ENCODE assay signal across 11 mouse cellular contexts in genomic region chr7:80152152-80152551, GRCm38 (mm10). TPM values are rescaled to one million over a fixed set of nuclear protein-coding genes. Genes with fewer than 3 reads are reported as not detected.
DNase-seq lines count a peak whose midpoint lies in the region; ATAC-seq and TF ChIP-seq lines count a peak whose summit lies in the region.
"Had no signal": no experiment of that assay in that cellular context is flagged by ENCODE, and none has a peak within 500 bp of the region (broad histone marks: within the 10 kb centered on the region; RNA-seq: fewer than 3 reads in every experiment).

No protein-coding gene starts in this region.

- no peak overlapping the region for H3K9ac ChIP-seq in heart, postnatal 0 days (replicated peaks; ENCODE audit: low read depth, low read length)
- H3K9ac ChIP-seq: embryonic facial prominence, embryonic 13.5 days; heart, embryonic 13.5 days; lung, embryonic 15.5 days had no signal

- peak; percentile 37 for TF ChIP-seq CTCF in heart, postnatal 0 days (IDR thresholded peaks at IDR 0.05; ENCODE audit: low read depth)
- peak; percentile 53; the same call in 1 of the 2 replicates for TF ChIP-seq CTCF in small intestine, adult 2 months (IDR thresholded peaks at IDR 0.05; ENCODE audit: extremely low read depth, insufficient read length, insufficient replicate concordance, low read depth, low read length)

- no peak overlapping the region for H3K27ac ChIP-seq in heart, postnatal 0 days (ENCODE audit: low read depth)
- H3K27ac ChIP-seq in small intestine, adult 2 months (ENCODE audit: insufficient read depth, low read depth, low read length), result no peak overlapping the region
- H3K27ac ChIP-seq: embryonic facial prominence, embryonic 13.5 days; heart, embryonic 13.5 days; lung, embryonic 15.5 days had no signal

- H3K4me3 ChIP-seq in heart, postnatal 0 days (ENCODE audit: low read depth, low read length), result no peak overlapping the region
- no peak overlapping the region for H3K4me3 ChIP-seq in small intestine, adult 2 months (ENCODE audit: low read depth, low read length)
- H3K4me3 ChIP-seq: embryonic facial prominence, embryonic 13.5 days; heart, embryonic 13.5 days; lung, embryonic 15.5 days had no signal

- H3K4me1 ChIP-seq in heart, postnatal 0 days (ENCODE audit: control insufficient read depth, insufficient read depth), result peaks cover 4% of the 10 kb centered on the region; the same call in 1 of the 2 replicates
- H3K4me1 ChIP-seq in small intestine, adult 2 months (ENCODE audit: control insufficient read depth, insufficient read depth, insufficient read length, low read length), result 0 out of 2 replicates have a peak, but pooled peaks cover 3% of the 10 kb centered on the region

- WGBS in heart, postnatal 0 days, result 65% methylated on average over 6 of the region's 6 CpGs
- WGBS in small intestine, adult 2 months, result 73% methylated on average over 6 of the region's 6 CpGs

- H3K4me2 ChIP-seq in heart, postnatal 0 days (ENCODE audit: low read depth, low read length), result no peak overlapping the region
- H3K4me2 ChIP-seq: embryonic facial prominence, embryonic 13.5 days; heart, embryonic 13.5 days; lung, embryonic 15.5 days had no signal

- no peak for ATAC-seq in heart, postnatal 0 days (ENCODE audit: insufficient read depth, low read depth)

- H3K9me3 ChIP-seq in heart, postnatal 0 days (replicated peaks; ENCODE audit: control insufficient read depth, low read length), result no peaks in the 10 kb centered on the region
- H3K9me3 ChIP-seq: embryonic facial prominence, embryonic 13.5 days; heart, embryonic 13.5 days; lung, embryonic 15.5 days had no signal

- no peaks in the 10 kb centered on the region for H3K36me3 ChIP-seq in heart, postnatal 0 days (replicated peaks; ENCODE audit: control insufficient read depth, insufficient read depth, low read length)
- H3K36me3 ChIP-seq in small intestine, adult 2 months (ENCODE audit: control insufficient read depth, insufficient read depth, low read length), result no peaks in the 10 kb centered on the region
- H3K36me3 ChIP-seq: embryonic facial prominence, embryonic 13.5 days; heart, embryonic 13.5 days; lung, embryonic 15.5 days had no signal

- no peak for TF ChIP-seq EP300 in heart, postnatal 0 days (IDR thresholded peaks at IDR 0.05; ENCODE audit: low read depth)

- DNase-seq in heart, postnatal 0 days (ENCODE audit: low spot score), result no peak
- no peak for DNase-seq in heart, adult 9 months (ENCODE audit: low spot score in 2 of 2)
- DNase-seq in retina, embryonic 14.5 days (ENCODE audit: low spot score), result peak; percentile 33
- DNase-seq in retina, postnatal 1 day, result no peak
- DNase-seq in ZHBTc4 (ENCODE audit: low read depth, low spot score), result peak; percentile 94
- DNase-seq in kidney, postnatal 10 days, result no peak
- DNase-seq in right cerebral cortex, postnatal 36 days (ENCODE audit: low spot score in 2 of 2), result no peak

- TF ChIP-seq POLR2A in small intestine, adult 2 months (IDR thresholded peaks at IDR 0.05; ENCODE audit: low read depth, low read length), result no peak

- H3K27me3 ChIP-seq in heart, postnatal 0 days (ENCODE audit: control insufficient read depth, insufficient read depth, low read length), result no peaks in the 10 kb centered on the region
- H3K27me3 ChIP-seq in small intestine, adult 2 months (ENCODE audit: control insufficient read depth, insufficient read depth, low read length), result no peaks in the 10 kb centered on the region
- H3K27me3 ChIP-seq: embryonic facial prominence, embryonic 13.5 days; heart, embryonic 13.5 days; lung, embryonic 15.5 days had no signal

RNA-seq across cellular contexts. Expression of gene Sema4b, which starts 34.5 kb away (rescaled TPM):
- 17.5 and 24.2 TPM in 2 replicates for total RNA-seq in heart, postnatal 0 days (2014; rRNA removed; ENCODE audit: low replicate concordance)
- polyA plus RNA-seq in heart, postnatal 0 days (2015; fragmentation: Nextera tagmentation; extraction: Ambion mirVana), result 10.5 and 11.7 TPM in 2 replicates
- polyA plus RNA-seq in small intestine, adult 2 months (2012; rRNA removed), result 47.9 and 84.4 TPM in 2 replicates

RNA-seq across cellular contexts. Expression of gene Idh2, which starts 37.0 kb away (rescaled TPM):
- total RNA-seq in heart, postnatal 0 days (2014; rRNA removed; ENCODE audit: low replicate concordance), result 3,422 and 3,660 TPM in 2 replicates
- 2,757 and 2,826 TPM in 2 replicates for polyA plus RNA-seq in heart, postnatal 0 days (2015; fragmentation: Nextera tagmentation; extraction: Ambion mirVana)
- 57.2 and 82.3 TPM in 2 replicates for polyA plus RNA-seq in small intestine, adult 2 months (2012; rRNA removed)

Comparison
In these comparisons a context has a peak if more than half of its experiments do, and no peak if none do; other contexts are left out.
1. DNase-seq: peak in retina, embryonic 14.5 days (single experiment) and ZHBTc4 (single experiment); none in heart, postnatal 0 days (single experiment), heart, adult 9 months (0 of 2), retina, postnatal 1 day (single experiment), kidney, postnatal 10 days (single experiment) and right cerebral cortex, postnatal 36 days (0 of 2).
2. RNA of gene Idh2, which starts 37.0 kb away (polyA plus RNA-seq): 2,757 to 2,826 TPM in heart, postnatal 0 days; 57.2 to 82.3 TPM in small intestine, adult 2 months; every median in the first group is over 10 times any median in the second.